Mouse (Mus musculus) stomach, postnatal 0 days (tissue): ENCODE data around the gene Epo. TPM values are rescaled to one million over a fixed set of nuclear protein-coding genes. Genes with fewer than 3 reads are reported as not detected.
A peak's percentile ranks its signal among the peaks of the same experiment; 100 is the strongest.

Source experiments
- ATAC-seq: fragments of 200-750 bp; cut with Nextera tagmentation; 2 replicates; pipeline ENCODE4 v1.8.0; 2017; ENCODE audit not compliant: low FRiP score, low TSS enrichment
- DNase-seq: peaks from one replicate; pipeline ENCODE4 v3.0.0-alpha.2; 2016; ENCODE audit warnings: low spot score
- H3K27ac ChIP-seq: fragments of 300-500 bp; sonication (generic); replicated peaks from 2 replicates; pipeline ENCODE4 v1.5.1; 2014; ENCODE audit warnings: mild to moderate bottlenecking, control low read depth
- H3K27me3 ChIP-seq: fragments of 300-500 bp; sonication (generic); 2 replicates; pipeline ENCODE4 v1.6.1; 2014; ENCODE audit warnings: low read length; ENCODE audit not compliant: control insufficient read depth, insufficient read depth
- H3K36me3 ChIP-seq: fragments of 300-500 bp; sonication (generic); 2 replicates; pipeline ENCODE4 v1.6.1; 2014; ENCODE audit warnings: low read length, mixed read lengths; ENCODE audit not compliant: control insufficient read depth, insufficient read depth
- H3K4me1 ChIP-seq: fragments of 300-500 bp; sonication (generic); replicated peaks from 2 replicates; pipeline ENCODE4 v1.6.1; 2014; ENCODE audit warnings: antibody characterized with exemption; ENCODE audit not compliant: control insufficient read depth, insufficient read depth
- H3K4me2 ChIP-seq: fragments of 300-500 bp; sonication (generic); replicated peaks from 2 replicates; pipeline ENCODE4 v1.6.1; 2014; ENCODE audit warnings: low read depth, mild to moderate bottlenecking, control low read depth, moderate library complexity
- H3K4me3 ChIP-seq: fragments of 300-500 bp; sonication (generic); 2 replicates; pipeline ENCODE4 v1.5.1; 2014; ENCODE audit warnings: low read depth, low read length, control low read depth
- H3K9ac ChIP-seq: fragments of 300-500 bp; sonication (generic); 2 replicates; pipeline ENCODE4 v1.6.1; 2014; ENCODE audit warnings: mild to moderate bottlenecking, low read length, control low read depth, mixed read lengths
- H3K9me3 ChIP-seq: fragments of 300-500 bp; sonication (generic); 2 replicates; pipeline ENCODE4 v1.6.1; 2016; ENCODE audit warnings: low read length; ENCODE audit not compliant: control insufficient read depth
- CTCF ChIP-seq: IDR thresholded peaks from 2 replicates; pipeline ENCODE4 v1.5.1; 2016; ENCODE audit warnings: antibody characterized with exemption, low read depth, mild to moderate bottlenecking, moderate library complexity
- EP300 ChIP-seq: optimal IDR thresholded peaks from 2 replicates; pipeline ENCODE3; 2016; ENCODE audit warnings: antibody characterized with exemption
- WGBS: fragments of 180-500 bp; shearing (Covaris S2); extraction: QIAGEN DNeasy Blood & Tissue Kit; methylation state at CpG from one replicate; pipeline ENCODE4 v1.1.7; 2014; 5-methylcytosine and 5-hydroxymethylcytosine counted together
- polyA plus RNA-seq: library from polyadenylated mRNA; unstranded; fragments of >200 nt; fragmentation: Nextera tagmentation; extraction: Ambion mirVana; gene quantifications from 2 replicates; pipeline ENCODE4 v1.2.1, GENCODE M21; 2015

Gene Epo
- polyA plus RNA-seq, 1 experiment from 2014 or later, result not detected

- no peaks in the 10 kb centered on the region for H3K27me3 ChIP-seq
- peak overlapping the region; percentile 95 for H3K4me2 ChIP-seq
- H3K27ac ChIP-seq, result peak overlapping the region; percentile 94
- no peaks in the 10 kb centered on the region for H3K9me3 ChIP-seq
- TF ChIP-seq EP300, result no peak
- no peak for TF ChIP-seq CTCF
- DNase-seq (peak; percentile 74), ATAC-seq (peak; percentile 15; the same call in 1 of the 2 replicates)
- H3K9ac ChIP-seq, result peak overlapping the region; percentile 86
- H3K4me1 ChIP-seq, result peaks cover 2% of the 10 kb centered on the region
- H3K4me3 ChIP-seq, result peak overlapping the region; percentile 78
- peaks cover 26% of the 10 kb centered on the region for H3K36me3 ChIP-seq
- WGBS, result 1% methylated on average over 35 of the region's 46 CpGs
Measured at GRCm38 (mm10) chr5:137530588-137531413, 2.2 kb downstream of the Epo start.

DNA sequence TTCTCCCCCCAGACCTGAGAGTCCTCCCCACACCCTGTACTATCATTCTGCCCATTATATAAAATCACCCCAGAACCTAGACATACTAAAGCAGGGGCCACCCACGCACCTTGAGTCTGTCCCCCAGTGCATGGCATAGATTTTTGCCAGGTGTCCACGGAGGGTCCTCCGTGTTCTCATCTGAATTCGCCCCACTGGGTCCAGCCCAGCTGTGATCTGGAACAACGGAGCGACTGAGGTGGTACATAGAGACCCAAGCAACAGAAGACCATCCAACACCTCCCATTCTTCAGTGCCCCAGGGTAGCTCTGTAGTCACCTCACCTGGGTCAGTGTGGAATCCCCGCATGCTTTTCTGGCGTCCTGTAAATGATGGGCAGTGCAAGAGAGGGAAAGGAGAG is 3.0 kb downstream of the Epo start:
- no peaks in the 10 kb centered on the region for H3K27me3 ChIP-seq
- peak overlapping the region; percentile 86 for H3K9ac ChIP-seq
- peak overlapping the region; percentile 94 for H3K27ac ChIP-seq
- H3K4me1 ChIP-seq, result peaks cover 2% of the 10 kb centered on the region
- no peak for DNase-seq
- H3K4me2 ChIP-seq, result peak overlapping the region; percentile 95
- ATAC-seq, result no peak
- 73% methylated on average over 8 of the region's 8 CpGs for WGBS
- TF ChIP-seq EP300 (no peak), CTCF (no peak)
- peaks cover 31% of the 10 kb centered on the region for H3K36me3 ChIP-seq
- H3K9me3 ChIP-seq, result no peaks in the 10 kb centered on the region
- H3K4me3 ChIP-seq, result peak overlapping the region; percentile 78

GRCm38 (mm10) chr5:137529221-137529995 is 3.6 kb downstream of the Epo start:
- TF ChIP-seq EP300 (no peak), CTCF (0 out of 2 replicates have a peak, but pooled peaks have one; percentile 3)
- peak; percentile 17 for DNase-seq
- Histone ChIP-seq H3K9ac (no peak overlapping the region), H3K36me3 (peaks cover 36% of the 10 kb centered on the region), H3K9me3 (no peaks in the 10 kb centered on the region), H3K27me3 (no peaks in the 10 kb centered on the region), H3K4me2 (no peak overlapping the region), H3K4me1 (peaks cover 2% of the 10 kb centered on the region), H3K4me3 (no peak overlapping the region), H3K27ac (no peak overlapping the region)
- no peak for ATAC-seq
- WGBS, result 66% methylated on average over 15 of the region's 15 CpGs

DNA sequence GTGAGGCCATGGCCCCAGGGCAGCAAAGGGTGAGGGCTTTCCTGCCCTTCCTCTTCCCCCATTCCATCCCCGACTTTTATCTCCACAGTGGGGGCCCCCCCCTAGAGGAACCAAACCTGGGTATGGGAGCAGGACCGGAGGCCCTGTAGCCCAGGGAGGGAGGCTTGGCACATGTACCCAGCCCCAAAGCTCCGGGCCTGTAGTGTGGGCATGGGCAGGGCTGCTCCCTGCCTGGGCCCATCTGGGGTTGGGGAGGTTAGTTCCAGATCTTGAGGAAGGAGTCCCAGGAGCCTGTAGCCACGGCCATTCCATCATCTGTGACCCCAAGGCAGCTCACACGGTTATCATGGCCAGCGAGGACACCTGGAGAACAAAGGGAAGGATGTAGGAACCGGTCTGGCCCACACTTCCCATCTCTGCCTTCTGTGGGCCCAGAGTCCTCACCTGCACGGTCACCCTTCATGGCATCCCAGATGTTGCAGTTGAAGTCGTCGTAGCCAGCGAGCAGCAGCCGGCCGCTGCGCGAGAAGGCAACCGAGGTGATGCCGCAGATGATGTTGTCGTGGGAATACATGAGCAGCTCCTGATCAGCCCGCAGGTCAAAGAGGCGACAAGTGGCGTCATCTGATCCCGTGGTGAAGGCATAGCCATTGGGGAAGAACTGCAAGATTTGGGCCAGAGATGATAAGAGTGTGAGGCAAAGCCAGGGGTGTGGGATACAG is 4.6 kb downstream of the Epo start:
- ATAC-seq (no peak), DNase-seq (no peak)
- H3K27me3 ChIP-seq, result no peaks in the 10 kb centered on the region
- WGBS, result 79% methylated on average over 22 of the region's 22 CpGs
- no peak overlapping the region for H3K4me2 ChIP-seq
- no peak for TF ChIP-seq EP300
- TF ChIP-seq CTCF, result no peak
- peaks cover 46% of the 10 kb centered on the region for H3K36me3 ChIP-seq
- no peak overlapping the region for H3K27ac ChIP-seq
- no peak overlapping the region for H3K9ac ChIP-seq
- no peaks in the 10 kb centered on the region for H3K9me3 ChIP-seq
- peaks cover 2% of the 10 kb centered on the region for H3K4me1 ChIP-seq
- no peak overlapping the region for H3K4me3 ChIP-seq

DNA sequence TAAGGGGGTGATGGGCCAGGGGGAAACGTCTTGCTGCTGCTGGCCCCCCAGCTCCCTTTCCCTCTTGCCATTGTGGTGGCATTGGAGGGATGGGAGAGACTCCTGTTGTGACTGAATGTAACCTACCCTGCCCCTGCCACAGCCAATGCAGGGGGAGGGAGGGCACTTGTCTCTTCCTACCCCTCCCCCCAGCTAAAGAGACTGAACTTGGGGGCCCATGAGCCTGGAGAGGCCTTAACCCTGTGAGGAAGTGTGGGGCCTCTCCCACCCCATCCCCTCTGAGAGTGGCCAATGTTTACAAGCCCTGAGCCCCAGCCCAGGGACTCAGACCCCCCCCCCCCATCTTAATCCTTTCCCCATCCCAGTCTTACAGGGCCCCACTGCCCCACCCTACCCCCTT is 5.6 kb downstream of the Epo start:
- ATAC-seq, result no peak
- no peaks in the 10 kb centered on the region for H3K9me3 ChIP-seq
- no peak overlapping the region; the same call in 1 of the 2 replicates for H3K27ac ChIP-seq

More for the DNA sequence above, 5.6 kb downstream of the Epo start:
- Histone ChIP-seq H3K9ac (no peak overlapping the region), H3K36me3 (peaks cover 54% of the 10 kb centered on the region), H3K27me3 (no peaks in the 10 kb centered on the region), H3K4me1 (peaks cover 2% of the 10 kb centered on the region), H3K4me2 (no peak overlapping the region), H3K4me3 (no peak overlapping the region)
- DNase-seq, result peak; percentile 18
- 71% methylated on average over 1 of the region's 1 CpGs for WGBS
- TF ChIP-seq EP300, result no peak
- no peak for TF ChIP-seq CTCF
